Comparison of ENCODE assay signal across 12 mouse cellular contexts in genomic region chr7:80903625-80904422, GRCm38 (mm10). TPM values are rescaled to one million over a fixed set of nuclear protein-coding genes. Genes with fewer than 3 reads are reported as not detected.
DNase-seq lines count a peak whose midpoint lies in the region; ATAC-seq and TF ChIP-seq lines count a peak whose summit lies in the region.
"Had no signal": no experiment of that assay in that cellular context is flagged by ENCODE, and none has a peak within 500 bp of the region (broad histone marks: within the 10 kb centered on the region; RNA-seq: fewer than 3 reads in every experiment).

No protein-coding gene starts in this region.

- no peak for TF ChIP-seq EP300 in MEL (IDR thresholded peaks at IDR 0.05; ENCODE audit: low read depth in 1 of 2, low read length in 2 of 2)

- H3K9me3 ChIP-seq in kidney, embryonic 14.5 days (ENCODE audit: control insufficient read depth, low read length), result no peaks in the 10 kb centered on the region
- H3K9me3 ChIP-seq in E14TG2a.4 (ENCODE audit: low read length) (no peaks in the 10 kb centered on the region), MEL (replicated peaks; ENCODE audit: insufficient read depth, low read length) (no peaks in the 10 kb centered on the region)
- H3K9me3 ChIP-seq in limb, embryonic 12.5 days, result no peaks in the 10 kb centered on the region
- H3K9me3 ChIP-seq: G1E had no signal

- H3K4me1 ChIP-seq in kidney, embryonic 14.5 days (ENCODE audit: control insufficient read depth, insufficient read depth, low read length), result peaks cover 9% of the 10 kb centered on the region; the same call in 1 of the 2 replicates
- H3K4me1 ChIP-seq in kidney, adult 2 months (ENCODE audit: control insufficient read depth, insufficient read depth, low read length), result peaks cover 6% of the 10 kb centered on the region
- H3K4me1 ChIP-seq in E14TG2a.4 (replicated peaks; ENCODE audit: low read depth, low read length) (peaks cover 45% of the 10 kb centered on the region), MEL (ENCODE audit: control insufficient read depth in 1 of 2, insufficient read depth in 2 of 2, low read length in 2 of 2) (peaks cover 0 to 19% of the 10 kb centered on the region in 2 experiments; a peak in 3 of 4 replicates)
- peaks cover 17% of the 10 kb centered on the region for H3K4me1 ChIP-seq in limb, embryonic 12.5 days (replicated peaks)

- no peak for TF ChIP-seq CTCF in kidney, adult 2 months (conservative IDR thresholded peaks at IDR 0.05; ENCODE audit: insufficient read depth, insufficient read length, low read depth, low read length)
- no peak for TF ChIP-seq CTCF in E14TG2a.4 (conservative IDR thresholded peaks at IDR 0.05; ENCODE audit: low read length)
- no peak for TF ChIP-seq CTCF in MEL (IDR thresholded peaks at IDR 0.05 in 2 of 3, conservative IDR thresholded peaks at IDR 0.05 in 1 of 3; ENCODE audit: control insufficient read depth in 1 of 3, insufficient read depth in 1 of 3, low read depth in 2 of 3, low read length in 3 of 3, poor library complexity in 1 of 3, severe bottlenecking in 1 of 3)

- H3K27ac ChIP-seq in kidney, embryonic 14.5 days (ENCODE audit: low read depth, low read length), result no peak overlapping the region
- H3K27ac ChIP-seq in kidney, adult 2 months (ENCODE audit: insufficient read depth, low read depth, low read length), result no peak overlapping the region
- no peak overlapping the region for H3K27ac ChIP-seq in MEL (ENCODE audit: control insufficient read depth, low read depth, low read length)
- H3K27ac ChIP-seq in limb, embryonic 12.5 days, result no peak overlapping the region
- H3K27ac ChIP-seq: liver, embryonic 14.5 days had no signal

- peak overlapping the region; percentile 94; the same call in 1 of the 2 replicates for H3K4me2 ChIP-seq in kidney, embryonic 14.5 days (replicated peaks; ENCODE audit: low read depth, low read length)
- H3K4me2 ChIP-seq in limb, embryonic 12.5 days, result peak overlapping the region; percentile 91

- no peak for TF ChIP-seq POLR2A in kidney, adult 2 months (IDR thresholded peaks at IDR 0.05; ENCODE audit: low read depth, low read length)
- no peak for TF ChIP-seq POLR2A in MEL (IDR thresholded peaks at IDR 0.05; ENCODE audit: control insufficient read depth in 1 of 2, insufficient read depth in 1 of 2, low read depth in 1 of 2, low read length in 2 of 2, poor library complexity in 1 of 2)

- H3K36me3 ChIP-seq in kidney, embryonic 14.5 days (ENCODE audit: control insufficient read depth, insufficient read depth, low read length), result peaks cover 5% of the 10 kb centered on the region; the same call in 1 of the 2 replicates
- no peaks in the 10 kb centered on the region for H3K36me3 ChIP-seq in kidney, adult 2 months (ENCODE audit: control insufficient read depth, insufficient read depth, low read length)
- H3K36me3 ChIP-seq in E14TG2a.4 (ENCODE audit: insufficient read depth, low read length), result peaks cover 50% of the 10 kb centered on the region
- H3K36me3 ChIP-seq in MEL (ENCODE audit: control insufficient read depth in 1 of 2, insufficient read depth in 2 of 2, low read length in 2 of 2), result peaks cover 0 to 15% of the 10 kb centered on the region in 2 experiments; a peak in 3 of 4 replicates
- H3K36me3 ChIP-seq in limb, embryonic 12.5 days, result peaks cover 30% of the 10 kb centered on the region

- TF ChIP-seq RAD21 in MEL (IDR thresholded peaks at IDR 0.05; ENCODE audit: low read depth, low read length), result no peak

- H3K27me3 ChIP-seq in kidney, embryonic 14.5 days (ENCODE audit: control insufficient read depth, insufficient read depth, low read length), result no peaks in the 10 kb centered on the region
- H3K27me3 ChIP-seq in kidney, adult 2 months (replicated peaks; ENCODE audit: control insufficient read depth, insufficient read depth, low read length), result no peaks in the 10 kb centered on the region
- peaks cover 15% of the 10 kb centered on the region for H3K27me3 ChIP-seq in E14TG2a.4 (ENCODE audit: insufficient read depth, low read length)
- H3K27me3 ChIP-seq in MEL (ENCODE audit: control insufficient read depth in 1 of 2, insufficient read depth in 2 of 2, low read length in 2 of 2), result no peaks in the 10 kb centered on the region
- H3K27me3 ChIP-seq in limb, embryonic 12.5 days, result no peaks in the 10 kb centered on the region

- H3K4me3 ChIP-seq in kidney, embryonic 14.5 days (ENCODE audit: low read length), result peak overlapping the region; percentile 47
- H3K4me3 ChIP-seq in kidney, adult 2 months (ENCODE audit: insufficient read depth, low read depth, low read length), result no peak overlapping the region
- H3K4me3 ChIP-seq in E14TG2a.4 (replicated peaks; ENCODE audit: low read length) (peak overlapping the region; percentile 77), MEL (ENCODE audit: control insufficient read depth in 1 of 2, insufficient read depth in 1 of 2, low read depth in 2 of 2, low read length in 2 of 2) (peak overlapping the region in 1 of 2 experiments; percentile 55; a peak in 2 of 4 replicates)
- peak overlapping the region; percentile 49; the same call in 1 of the 2 replicates for H3K4me3 ChIP-seq in limb, embryonic 12.5 days (replicated peaks)

- peaks cover 14% of the 10 kb centered on the region for H3K79me2 ChIP-seq in MEL (ENCODE audit: control insufficient read depth, insufficient read depth, low read length, poor library complexity)

- no peak for ATAC-seq in kidney, embryonic 14.5 days (ENCODE audit: low FRiP score, low TSS enrichment)
- no peak for ATAC-seq in limb, embryonic 12.5 days (ENCODE audit: insufficient number of reproducible peaks, insufficient read depth, low FRiP score, low TSS enrichment, low read depth)

- 86% methylated on average over 11 of the region's 11 CpGs for WGBS in kidney, embryonic 14.5 days
- 87% methylated on average over 11 of the region's 11 CpGs for WGBS in kidney, adult 2 months
- 86% methylated on average over 11 of the region's 11 CpGs for WGBS in limb, embryonic 12.5 days

- no peak for DNase-seq in kidney, adult 2 months
- no peak for DNase-seq in MEL (ENCODE audit: low read depth, low spot score)
- no peak for DNase-seq in left cerebral cortex, adult 18-20 months (ENCODE audit: low spot score in 2 of 2)
- no peak for DNase-seq in cerebellum, adult 11 months
- DNase-seq: heart, postnatal 10 days; spleen, adult 18-20 months; thymus, postnatal 4 days had no signal

- no peak overlapping the region; the same call in 1 of the 2 replicates for H3K9ac ChIP-seq in kidney, embryonic 14.5 days (ENCODE audit: low read depth, low read length)
- peak overlapping the region; percentile 69 for H3K9ac ChIP-seq in MEL (ENCODE audit: control insufficient read depth, low read depth, low read length, poor library complexity, severe bottlenecking)
- no peak overlapping the region for H3K9ac ChIP-seq in limb, embryonic 12.5 days (replicated peaks)

TF ChIP-seq in MEL, 35 proteins besides CTCF, POLR2A, EP300 and RAD21:
- TF ChIP-seq E2F4 (IDR thresholded peaks at IDR 0.05; ENCODE audit: borderline replicate concordance, low read depth, low read length) (no peak), MYC (IDR thresholded peaks at IDR 0.05; ENCODE audit: low read depth, low read length) (no peak), MYB (IDR thresholded peaks at IDR 0.05; ENCODE audit: low read depth, low read length) (no peak), MAFK (IDR thresholded peaks at IDR 0.05; ENCODE audit: borderline replicate concordance, low read depth, low read length) (no peak), ELF1 (IDR thresholded peaks at IDR 0.05; ENCODE audit: low read depth, low read length) (no peak), UBTF (IDR thresholded peaks at IDR 0.05; ENCODE audit: borderline replicate concordance, insufficient read depth, low read depth, low read length) (no peak), ETS1 (IDR thresholded peaks at IDR 0.05; ENCODE audit: low read depth, low read length) (no peak), USF1 (IDR thresholded peaks at IDR 0.05; ENCODE audit: low read depth, low read length) (no peak)

RNA-seq across cellular contexts. Expression of gene Nmb, which starts 1.1 kb away (rescaled TPM):
- polyA plus RNA-seq in kidney, embryonic 14.5 days (2014; fragmentation: Nextera tagmentation; extraction: Ambion mirVana), result 9.4 and 14.3 TPM in 2 replicates
- 4.6 and 5.0 TPM in 2 replicates for polyA plus RNA-seq in kidney, adult 2 months (2012; rRNA removed)
- 4.4 and 4.7 TPM in 2 replicates for total RNA-seq in MEL (2012; rRNA removed)
- 1 to 10 TPM in 1 of 2 experiments, not detected in 1; 4.6 TPM for polyA plus RNA-seq in MEL (2012; ENCODE audit: insufficient read depth in 1 of 2, insufficient read length in 2 of 2, low read depth in 1 of 2, low replicate concordance in 2 of 2, missing spikeins in 1 of 2)
- 7.6 and 9.2 TPM in 2 replicates for polyA plus RNA-seq in limb, embryonic 12.5 days (2016; fragmentation: Nextera tagmentation; extraction: Ambion mirVana)
- total RNA-seq in left cerebral cortex, adult 18-20 months (2021), result 1 to 10 TPM; 5.3 to 6.0 TPM

RNA-seq across cellular contexts. Expression of gene Wdr73, which starts 2.8 kb away (rescaled TPM):
- polyA plus RNA-seq in kidney, embryonic 14.5 days (2014; fragmentation: Nextera tagmentation; extraction: Ambion mirVana), result 32.7 and 38.1 TPM in 2 replicates
- 15.4 and 16.1 TPM in 2 replicates for polyA plus RNA-seq in kidney, adult 2 months (2012; rRNA removed)
- total RNA-seq in MEL (2012; rRNA removed), result 58.0 and 67.0 TPM in 2 replicates
- polyA plus RNA-seq in MEL (2012; ENCODE audit: insufficient read depth in 1 of 2, insufficient read length in 2 of 2, low read depth in 1 of 2, low replicate concordance in 2 of 2, missing spikeins in 1 of 2), result 10 to 100 TPM in 1 of 2 experiments, not detected in 1; 57.8 TPM
- polyA plus RNA-seq in limb, embryonic 12.5 days (2016; fragmentation: Nextera tagmentation; extraction: Ambion mirVana), result 35.2 and 35.3 TPM in 2 replicates
- total RNA-seq in left cerebral cortex, adult 18-20 months (2021), result 10 to 100 TPM; 27.5 to 29.9 TPM

RNA-seq across cellular contexts. Expression of gene Zscan2, which starts 43.1 kb away (rescaled TPM):
- 2.8 and 4.0 TPM in 2 replicates for polyA plus RNA-seq in kidney, embryonic 14.5 days (2014; fragmentation: Nextera tagmentation; extraction: Ambion mirVana)
- polyA plus RNA-seq in kidney, adult 2 months (2012; rRNA removed), result 5.2 and 5.4 TPM in 2 replicates
- total RNA-seq in MEL (2012; rRNA removed), result 1.1 and 1.2 TPM in 2 replicates
- polyA plus RNA-seq in MEL (2012; ENCODE audit: insufficient read depth in 1 of 2, insufficient read length in 2 of 2, low read depth in 1 of 2, low replicate concordance in 2 of 2, missing spikeins in 1 of 2), result 1 to 10 TPM in 1 of 2 experiments, not detected in 1; 2.4 TPM
- polyA plus RNA-seq in limb, embryonic 12.5 days (2016; fragmentation: Nextera tagmentation; extraction: Ambion mirVana), result 5.1 and 6.2 TPM in 2 replicates
- total RNA-seq in left cerebral cortex, adult 18-20 months (2021), result 10 to 100 TPM; 15.9 to 17.0 TPM

RNA-seq across cellular contexts. Expression of gene Sec11a, which starts 43.8 kb away (rescaled TPM):
- 214 and 228 TPM in 2 replicates for polyA plus RNA-seq in kidney, embryonic 14.5 days (2014; fragmentation: Nextera tagmentation; extraction: Ambion mirVana)
- 64.0 and 93.1 TPM in 2 replicates for polyA plus RNA-seq in kidney, adult 2 months (2012; rRNA removed)
- 132 and 144 TPM in 2 replicates for total RNA-seq in MEL (2012; rRNA removed)
- 100 to 1,000 TPM in 1 of 2 experiments, not detected in 1; 114 TPM for polyA plus RNA-seq in MEL (2012; ENCODE audit: insufficient read depth in 1 of 2, insufficient read length in 2 of 2, low read depth in 1 of 2, low replicate concordance in 2 of 2, missing spikeins in 1 of 2)
- 199 and 203 TPM in 2 replicates for polyA plus RNA-seq in limb, embryonic 12.5 days (2016; fragmentation: Nextera tagmentation; extraction: Ambion mirVana)
- 10 to 100 TPM; 46.4 to 51.0 TPM for total RNA-seq in left cerebral cortex, adult 18-20 months (2021)
